Mouse (Mus musculus): Measurements from ENCODE around the gene Optn.

- TF ChIP-seq CTCF (IDR thresholded peaks at IDR 0.05; ENCODE audit: insufficient read depth, low read length) (no peak), POLR2A (IDR thresholded peaks at IDR 0.05; ENCODE audit: borderline replicate concordance, extremely low read depth, low read depth, low read length) (no peak)
Observed at GRCm38 (mm10) chr2:5034801-5035200, 29.1 kb downstream of the Optn start.
